Mouse (Mus musculus) adrenal gland, postnatal 25 days (tissue): ENCODE measurements around the gene Olfr761. TPM values are rescaled to one million over a fixed set of nuclear protein-coding genes. Genes with fewer than 3 reads are reported as not detected.
"Not testable (repeated sequence)": the region's sequence is repeated elsewhere in the genome, so short reads cannot be mapped to it uniquely, and the experiment has no call there.

Experiments used
- DNase-seq: peaks from one replicate; pipeline ENCODE4 v3.0.0; 2021; ENCODE audit warnings: mixed read lengths
- long read RNA-seq: library from polyadenylated mRNA; stranded (forward); transcript quantifications from one replicate; pipeline ENCODE4 v2.0.0, GENCODE M21; 2021
- total RNA-seq: library from RNA; stranded (reverse); gene quantifications from 2 replicates; pipeline ENCODE4 v1.2.3, GENCODE M21; 2021

Olfr761 gene
- not detected in 2 replicates for total RNA-seq
- long read RNA-seq = 0 reads

GRCm38 (mm10) chr17:37952979-37953378 lies at the start of gene Olfr761:
Olfr761 (minus strand) TSS chr17:37953079.
- no peak for DNase-seq

- DNase-seq = no peak
Observed at GRCm38 (mm10) chr17:37995635-37996307, 42.9 kb upstream of the Olfr761 start.

- DNase-seq = no peak
Observed at GRCm38 (mm10) chr17:37990453-37990961, 37.6 kb upstream of the Olfr761 start.

GRCm38 (mm10) chr17:37973591-37973990 lies 20.7 kb upstream of the Olfr761 start:
- DNase-seq = no peak

- DNase-seq = no peak
Observed at GRCm38 (mm10) chr17:37920248-37920647, 32.6 kb downstream of the Olfr761 start, which contains the start of gene Olfr128. Olfr128 (plus strand) TSS chr17:37920548.

GRCm38 (mm10) chr17:37906821-37907220 lies 46.1 kb downstream of the Olfr761 start:
- not testable (repeated sequence) for DNase-seq

Other genes starting within 250 kb of the Olfr761 start
- not detected in 2 replicates for gene Olfr120, start 231.3 kb downstream of the Olfr761 start, total RNA-seq
- not detected in 2 replicates for gene Olfr121, start 204.2 kb downstream of the Olfr761 start, total RNA-seq
- not detected in 2 replicates for gene Olfr122, start 184.5 kb downstream of the Olfr761 start, total RNA-seq
- gene Olfr123, start 159.6 kb downstream of the Olfr761 start, total RNA-seq = not detected in 2 replicates
- gene Olfr124, start 153.2 kb downstream of the Olfr761 start, total RNA-seq = not detected in 2 replicates
- not detected in 2 replicates for gene Olfr125, start 120.1 kb downstream of the Olfr761 start, total RNA-seq
- not detected in 2 replicates for gene Olfr126, start 105.6 kb downstream of the Olfr761 start, total RNA-seq
- not detected in 2 replicates for gene Olfr127, start 52.6 kb downstream of the Olfr761 start, total RNA-seq
- gene Olfr128, start 32.5 kb downstream of the Olfr761 start, total RNA-seq = not detected in 2 replicates
- not detected in 2 replicates for gene Olfr129, start 107.0 kb upstream of the Olfr761 start, total RNA-seq
- not detected in 2 replicates for gene Olfr130, start 110.8 kb upstream of the Olfr761 start, total RNA-seq
- gene Olfr131, start 135.6 kb upstream of the Olfr761 start, total RNA-seq = not detected in 2 replicates
- gene Olfr132, start 181.4 kb upstream of the Olfr761 start, total RNA-seq = not detected in 2 replicates
- not detected in 2 replicates for gene Olfr133, start 192.2 kb upstream of the Olfr761 start, total RNA-seq
- not detected in 2 replicates for gene Olfr134, start 218.3 kb upstream of the Olfr761 start, total RNA-seq